Mouse (Mus musculus): ENCODE results near the gene Fgf7.

DNA sequence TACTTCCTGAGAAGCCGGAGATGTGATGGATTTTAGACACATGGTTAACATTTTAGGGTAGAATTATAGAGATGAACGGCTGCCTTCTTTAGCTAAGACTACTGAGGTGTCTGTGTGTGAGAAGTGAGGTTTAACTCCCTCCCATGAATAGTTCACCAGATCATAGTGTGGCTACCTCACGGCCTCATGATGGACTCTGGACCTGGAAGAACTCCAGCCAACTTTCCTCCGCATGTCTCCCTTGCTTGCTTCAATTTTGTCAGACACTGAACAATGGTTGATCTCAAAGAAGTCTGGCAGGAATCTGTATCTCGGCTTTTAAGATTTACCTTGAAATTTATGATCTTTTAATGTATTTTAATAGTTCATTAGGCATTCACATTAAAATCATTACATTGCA is 11.2 kb downstream of the Fgf7 start:
- TF ChIP-seq POLR2A (IDR thresholded peaks at IDR 0.05; ENCODE audit: borderline replicate concordance, low read depth, low read length): no peak
- no peak for TF ChIP-seq CTCF (IDR thresholded peaks at IDR 0.05; ENCODE audit: low read depth, low read length)

Data from bone marrow macrophage, adult 2 months (primary cell).